Mouse (Mus musculus) heart, postnatal 0 days (tissue): ENCODE measurements around the gene D630045J12Rik. TPM values are rescaled to one million over a fixed set of nuclear protein-coding genes. Genes with fewer than 3 reads are reported as not detected.

ENCODE experiments used
- ATAC-seq: fragments of 200-750 bp; cut with Nextera tagmentation; 2 replicates; pipeline ENCODE4 v1.8.0; 2017; ENCODE audit warnings: low read depth, moderate number of reproducible peaks, moderate library complexity; ENCODE audit not compliant: insufficient read depth
- DNase-seq: peaks from one replicate; pipeline ENCODE4 v3.0.0-alpha.2; 2016; ENCODE audit warnings: low spot score
- H3K27ac ChIP-seq: fragments of 300-500 bp; sonication (generic); 2 replicates; pipeline ENCODE4 v1.5.1; 2014; ENCODE audit warnings: low read depth, mild to moderate bottlenecking
- H3K27me3 ChIP-seq: fragments of 300-500 bp; sonication (generic); 2 replicates; pipeline ENCODE4 v1.6.1; 2014; ENCODE audit warnings: low read length, mixed read lengths; ENCODE audit not compliant: control insufficient read depth, insufficient read depth
- H3K36me3 ChIP-seq: fragments of 300-500 bp; sonication (generic); replicated peaks from 2 replicates; pipeline ENCODE4 v1.6.1; 2014; ENCODE audit warnings: low read length, mixed read lengths; ENCODE audit not compliant: control insufficient read depth, insufficient read depth
- H3K4me1 ChIP-seq: fragments of 300-500 bp; sonication (generic); 2 replicates; pipeline ENCODE4 v1.6.1; 2014; ENCODE audit warnings: antibody characterized with exemption; ENCODE audit not compliant: control insufficient read depth, insufficient read depth
- H3K4me2 ChIP-seq: fragments of 300-500 bp; sonication (generic); 2 replicates; pipeline ENCODE4 v1.6.1; 2014; ENCODE audit warnings: low read depth, mild to moderate bottlenecking, low read length, moderate library complexity
- H3K4me3 ChIP-seq: fragments of 300-500 bp; sonication (generic); 2 replicates; pipeline ENCODE4 v1.5.1; 2014; ENCODE audit warnings: low read depth, low read length
- H3K9ac ChIP-seq: fragments of 300-500 bp; sonication (generic); replicated peaks from 2 replicates; pipeline ENCODE4 v1.6.1; 2014; ENCODE audit warnings: low read depth, low read length, mixed read lengths
- H3K9me3 ChIP-seq: fragments of 300-500 bp; sonication (generic); replicated peaks from 2 replicates; pipeline ENCODE4 v1.6.1; 2016; ENCODE audit warnings: low read length; ENCODE audit not compliant: control insufficient read depth
- CTCF ChIP-seq: IDR thresholded peaks from 2 replicates; pipeline ENCODE4 v1.5.1; 2016; ENCODE audit warnings: antibody characterized with exemption, control low read depth, low read depth
- EP300 ChIP-seq: IDR thresholded peaks from 2 replicates; pipeline ENCODE4 v1.6.1; 2016; ENCODE audit warnings: antibody characterized with exemption, low read depth
- WGBS: fragments of 180-500 bp; shearing (Covaris S2); extraction: QIAGEN DNeasy Blood & Tissue Kit; methylation state at CpG from one replicate; pipeline ENCODE4 v1.1.7; 2014; 5-methylcytosine and 5-hydroxymethylcytosine counted together
- polyA plus RNA-seq: library from polyadenylated mRNA; unstranded; fragments of >200 nt; fragmentation: Nextera tagmentation; extraction: Ambion mirVana; gene quantifications from 2 replicates; pipeline ENCODE4 v1.2.1, GENCODE M21; 2015
- total RNA-seq: library from RNA; depleted of rRNA; stranded (reverse); fragments of >200 nt; gene quantifications from 2 replicates; pipeline ENCODE4 v1.2.3, GENCODE M21; 2014; ENCODE audit warnings: low replicate concordance

D630045J12Rik gene
- total and polyA plus RNA-seq, 2 experiments from 2014 or later = 0.29 to 2.8 TPM

- Histone ChIP-seq H3K4me1 (no peaks in the 10 kb centered on the region; the same call in 1 of the 2 replicates), H3K9me3 (no peaks in the 10 kb centered on the region), H3K27ac (peak overlapping the region; percentile 18; the same call in 1 of the 2 replicates), H3K4me2 (no peak overlapping the region), H3K36me3 (no peaks in the 10 kb centered on the region), H3K4me3 (no peak overlapping the region), H3K27me3 (no peaks in the 10 kb centered on the region), H3K9ac (no peak overlapping the region)
- no peak for DNase-seq
- ATAC-seq = no peak
- TF ChIP-seq EP300 = no peak
- no peak for TF ChIP-seq CTCF
- 63% methylated on average over 18 of the region's 18 CpGs for WGBS
Measured at GRCm38 (mm10) chr6:38123471-38124206, 130.2 kb downstream of the D630045J12Rik start.

DNA sequence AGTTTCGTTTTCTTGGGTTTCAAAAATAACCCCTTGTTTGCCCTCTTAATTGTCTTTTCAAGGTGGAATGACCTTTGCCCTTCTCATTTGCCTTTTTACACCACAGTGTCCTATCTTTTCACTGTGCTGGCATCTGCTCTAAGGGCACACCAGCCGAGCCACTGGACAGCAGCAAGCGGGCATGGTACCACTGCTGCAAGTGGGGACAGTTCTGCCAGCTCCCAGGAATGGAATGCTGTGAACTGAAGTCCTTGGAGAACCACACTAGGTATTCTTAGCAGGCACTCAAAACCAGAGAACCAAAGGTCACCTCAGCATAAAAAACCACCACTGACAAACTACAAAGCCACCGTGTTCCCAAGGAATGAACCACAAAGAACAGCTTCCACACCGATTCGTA is 131.0 kb downstream of the D630045J12Rik start:
- DNase-seq (peak; percentile 47), ATAC-seq (peak; percentile 76)
- Histone ChIP-seq H3K36me3 (no peaks in the 10 kb centered on the region), H3K9ac (no peak overlapping the region), H3K4me1 (no peaks in the 10 kb centered on the region; the same call in 1 of the 2 replicates), H3K9me3 (no peaks in the 10 kb centered on the region), H3K4me2 (0 out of 2 replicates have a peak overlapping the region, but pooled peaks have one; percentile 11), H3K27ac (peak overlapping the region; percentile 22; the same call in 1 of the 2 replicates), H3K27me3 (no peaks in the 10 kb centered on the region), H3K4me3 (no peak overlapping the region)
- TF ChIP-seq EP300 = no peak
- no peak for TF ChIP-seq CTCF
- 48% methylated on average over 6 of the region's 6 CpGs for WGBS

DNA sequence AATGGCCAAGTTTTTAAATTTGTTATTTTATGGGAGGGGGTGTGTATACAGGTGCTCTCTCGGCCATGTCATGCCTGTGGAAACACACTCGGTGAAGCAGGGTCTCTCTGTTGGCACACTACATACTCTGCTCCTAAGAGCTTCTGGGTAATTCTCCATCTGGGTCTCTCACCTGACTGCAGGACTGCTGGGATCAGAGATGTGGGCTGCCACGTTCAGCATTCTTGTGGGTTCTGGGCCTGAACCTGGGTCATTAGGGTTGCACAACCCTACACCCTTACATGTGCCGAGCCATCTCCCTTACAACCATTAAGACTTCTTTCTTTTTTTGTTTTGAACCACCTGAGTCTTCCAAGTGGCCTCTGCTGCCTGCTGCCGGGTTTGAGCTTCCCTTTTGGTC is 132.0 kb downstream of the D630045J12Rik start:
- H3K27me3 ChIP-seq = no peaks in the 10 kb centered on the region
- DNase-seq = no peak
- H3K9me3 ChIP-seq = no peaks in the 10 kb centered on the region
- H3K9ac ChIP-seq = no peak overlapping the region
- 85% methylated on average over 5 of the region's 5 CpGs for WGBS
- H3K4me1 ChIP-seq = no peaks in the 10 kb centered on the region; the same call in 1 of the 2 replicates
- H3K4me2 ChIP-seq = no peak overlapping the region
- TF ChIP-seq EP300 (no peak), CTCF (no peak)
- no peak overlapping the region for H3K4me3 ChIP-seq
- H3K36me3 ChIP-seq = no peaks in the 10 kb centered on the region
- no peak overlapping the region for H3K27ac ChIP-seq
- ATAC-seq = no peak

- no peak for DNase-seq
- TF ChIP-seq CTCF = no peak
- no peak for TF ChIP-seq EP300
- Histone ChIP-seq H3K36me3 (no peaks in the 10 kb centered on the region), H3K27ac (no peak overlapping the region), H3K9ac (no peak overlapping the region), H3K4me3 (no peak overlapping the region), H3K27me3 (no peaks in the 10 kb centered on the region), H3K4me2 (no peak overlapping the region), H3K9me3 (no peaks in the 10 kb centered on the region), H3K4me1 (no peaks in the 10 kb centered on the region; the same call in 1 of the 2 replicates)
- WGBS = 65% methylated on average over 9 of the region's 9 CpGs
- ATAC-seq = no peak
Measured at GRCm38 (mm10) chr6:38120681-38121371, 133.0 kb downstream of the D630045J12Rik start.

DNA sequence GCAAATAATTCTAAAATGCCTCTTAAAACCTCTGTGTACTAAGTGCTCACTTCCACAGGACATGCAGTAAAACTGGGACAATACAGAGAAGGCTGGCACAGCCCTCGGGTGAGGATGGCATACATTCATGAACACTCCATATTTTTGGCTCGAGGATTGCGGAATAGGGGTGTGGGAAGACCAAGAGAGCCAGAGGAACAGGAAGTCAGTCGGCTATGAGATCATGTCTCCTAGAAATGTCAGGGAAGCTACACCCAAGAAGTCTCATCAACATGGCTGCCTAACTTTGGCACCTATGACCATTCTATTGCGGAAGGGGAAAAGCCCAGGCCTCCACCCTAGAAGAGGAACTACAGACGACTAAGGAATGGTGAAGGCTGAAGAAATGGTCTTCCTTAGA is 135.5 kb downstream of the D630045J12Rik start:
- Histone ChIP-seq H3K4me1 (no peaks in the 10 kb centered on the region; the same call in 1 of the 2 replicates), H3K9ac (no peak overlapping the region), H3K27ac (no peak overlapping the region), H3K36me3 (no peaks in the 10 kb centered on the region), H3K4me3 (no peak overlapping the region), H3K4me2 (no peak overlapping the region), H3K27me3 (no peaks in the 10 kb centered on the region), H3K9me3 (no peaks in the 10 kb centered on the region)
- 78% methylated on average over 6 of the region's 6 CpGs for WGBS
- ATAC-seq (no peak), DNase-seq (no peak)
- TF ChIP-seq EP300 = no peak
- TF ChIP-seq CTCF = no peak
